Mouse (Mus musculus) ES-E14 (cell line): ENCODE measurements at regions not wholly inside any gene's neighbourhood (a gene's known extent, or its start where the extent isn't known, plus 50 kb on each side); places are given as distances from the start of the nearest gene placed in this dataset.

Experiments
- DNase-seq: peaks from one replicate; pipeline ENCODE4 v3.0.0-alpha.2; 2013; ENCODE audit warnings: low read depth, low spot score
- H3K27ac ChIP-seq: 2 replicates; pipeline ENCODE4 v1.5.1; 2012; ENCODE audit warnings: low read depth, mild to moderate bottlenecking, low read length, moderate library complexity, mixed read lengths; ENCODE audit not compliant: poor library complexity, insufficient read depth, severe bottlenecking
- H3K36me3 ChIP-seq: 2 replicates; pipeline ENCODE4 v1.6.1; 2012; ENCODE audit warnings: mild to moderate bottlenecking, low read length, moderate library complexity, mixed read lengths; ENCODE audit not compliant: control insufficient read depth, poor library complexity, insufficient read depth, severe bottlenecking
- H3K4me1 ChIP-seq, 2 experiments: fragments of 150-350 bp in 1 of 2; sonication (generic) in 1 of 2; 2 replicates each; pipeline ENCODE4 v1.6.1; 2012; ENCODE audit warnings: low read length in 2 of 2, mild to moderate bottlenecking in 1 of 2, mixed read lengths in 1 of 2; ENCODE audit not compliant: control insufficient read depth in 2 of 2, insufficient read depth in 2 of 2, poor library complexity in 1 of 2
- H3K4me3 ChIP-seq, 2 experiments: fragments of 150-350 bp in 1 of 2; sonication (generic) in 1 of 2; 2 replicates each; pipeline ENCODE4 v1.5.1; 2012; ENCODE audit warnings: low read length in 2 of 2, low read depth in 1 of 2, mild to moderate bottlenecking in 1 of 2, mixed read lengths in 1 of 2; ENCODE audit not compliant: insufficient read depth in 1 of 2, poor library complexity in 1 of 2, severe bottlenecking in 1 of 2
- H3K9ac ChIP-seq: 2 replicates; pipeline ENCODE4 v1.6.1; 2012; ENCODE audit warnings: low read depth, mild to moderate bottlenecking, low read length, mixed read lengths; ENCODE audit not compliant: poor library complexity, insufficient read depth, severe bottlenecking
- H3K9me3 ChIP-seq: fragments of 150-350 bp; sonication (generic); 2 replicates; pipeline ENCODE4 v1.6.1; 2012; ENCODE audit warnings: low read depth, mild to moderate bottlenecking, low read length; ENCODE audit not compliant: control insufficient read depth, insufficient read depth
- CHD2 ChIP-seq: IDR thresholded peaks from 2 replicates; pipeline ENCODE4 v1.6.1; 2014; ENCODE audit warnings: mild to moderate bottlenecking, low read depth, low read length, inconsistent platforms
- HCFC1 ChIP-seq: IDR thresholded peaks from 2 replicates; pipeline ENCODE4 v1.6.1; 2012; ENCODE audit warnings: low read length, inconsistent platforms, borderline replicate concordance; ENCODE audit not compliant: insufficient read depth
- MAFK ChIP-seq: IDR thresholded peaks from 2 replicates; pipeline ENCODE4 v1.6.1; 2014; ENCODE audit warnings: mild to moderate bottlenecking, low read depth, low read length, inconsistent platforms; ENCODE audit not compliant: insufficient read depth
- ZC3H11A ChIP-seq: IDR thresholded peaks from 2 replicates; pipeline ENCODE4 v1.6.1; 2012; ENCODE audit warnings: low read depth, mild to moderate bottlenecking, inconsistent platforms, low read length, borderline replicate concordance
- ZNF384 ChIP-seq: IDR thresholded peaks from 2 replicates; pipeline ENCODE4 v1.6.1; 2012; ENCODE audit warnings: low read depth, low read length, inconsistent platforms
- in situ Hi-C, 2 experiments: fragments of 600-800 bp; cut with MboI; formaldehyde crosslinking; loops; one replicate each; pipeline ENCODE4 v1.15.1; 2025; ENCODE audit warnings: low sequenced_read_pairs in 2 of 2, inconsistent platforms in 1 of 2; ENCODE audit not compliant: unreplicated experiment in 2 of 2

DNA sequence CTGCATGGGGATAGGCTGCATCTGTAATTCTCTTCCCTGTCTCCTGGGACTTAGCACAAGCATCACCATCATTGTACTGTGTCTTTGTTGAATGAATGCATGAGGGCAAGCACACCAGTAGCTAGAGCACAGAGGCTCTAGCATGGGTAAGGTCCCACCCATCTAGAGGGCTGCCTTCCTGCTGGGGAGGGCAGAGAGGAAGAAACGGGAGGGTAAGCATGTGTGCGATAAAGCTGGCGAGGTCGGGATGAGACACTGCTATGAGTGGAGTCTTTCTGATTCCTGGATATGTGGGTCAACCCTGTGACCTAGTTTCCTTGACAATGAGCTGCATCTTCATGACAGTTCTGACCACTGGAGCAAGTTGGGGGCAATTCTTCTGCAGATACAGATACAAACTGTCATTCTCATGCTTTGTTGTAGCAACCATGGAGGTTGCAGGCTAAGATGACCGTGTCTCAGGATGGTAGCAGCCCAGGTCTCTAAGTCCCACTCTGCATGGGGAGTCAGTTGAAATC lies 280.5 kb upstream of the Chd6 start:
- in situ Hi-C loops: no loop called here
- no peak for TF ChIP-seq CHD2
- no peak for TF ChIP-seq ZNF384
- TF ChIP-seq HCFC1: no peak
- TF ChIP-seq MAFK: no peak
- TF ChIP-seq ZC3H11A: no peak
- Histone ChIP-seq H3K27ac (no peak overlapping the region), H3K9ac (no peak overlapping the region), H3K4me1 (no peaks in the 10 kb centered on the region), H3K4me3 (no peak overlapping the region), H3K36me3 (no peaks in the 10 kb centered on the region), H3K9me3 (no peaks in the 10 kb centered on the region)
- no peak for DNase-seq

DNA sequence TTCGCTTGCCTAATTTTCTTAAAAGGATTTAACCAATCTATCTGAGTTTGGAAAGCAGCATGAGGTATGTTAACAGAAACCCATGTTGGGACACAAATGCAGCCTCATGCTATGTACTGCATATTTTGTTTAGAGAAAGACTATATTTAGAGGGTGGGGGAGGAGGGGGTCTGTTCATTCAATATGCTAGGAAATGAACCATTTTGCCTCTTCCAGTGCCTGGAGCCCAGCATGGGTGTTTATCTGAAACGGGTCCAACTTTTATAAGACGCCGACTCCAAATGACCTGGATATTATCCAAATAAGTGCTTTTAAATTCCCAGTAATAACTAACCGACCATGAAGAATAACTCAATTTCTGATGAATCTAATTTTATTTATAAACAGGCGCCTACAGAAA lies 278.2 kb upstream of the Chd6 start:
- DNase-seq: no peak
- no peaks in the 10 kb centered on the region for H3K4me1 ChIP-seq
- H3K4me3 ChIP-seq: no peak overlapping the region
- in situ Hi-C loops: no loop called here
- H3K36me3 ChIP-seq: no peaks in the 10 kb centered on the region
- no peaks in the 10 kb centered on the region for H3K9me3 ChIP-seq
- TF ChIP-seq HCFC1 (no peak), CHD2 (no peak)
- no peak overlapping the region for H3K27ac ChIP-seq
- no peak overlapping the region for H3K9ac ChIP-seq

GRCm38 (mm10) chr2:161382411-161382810 lies 273.5 kb upstream of the Chd6 start:
- TF ChIP-seq ZNF384: no peak
- no peak for TF ChIP-seq MAFK
- no peak for TF ChIP-seq ZC3H11A
- TF ChIP-seq HCFC1: no peak
- TF ChIP-seq CHD2: no peak
- no peaks in the 10 kb centered on the region for H3K36me3 ChIP-seq
- no peaks in the 10 kb centered on the region for H3K9me3 ChIP-seq
- DNase-seq: no peak
- no peak overlapping the region for H3K4me3 ChIP-seq
- H3K4me1 ChIP-seq: no peaks in the 10 kb centered on the region
- no peak overlapping the region for H3K27ac ChIP-seq
- in situ Hi-C loops: no loop called here
- H3K9ac ChIP-seq: no peak overlapping the region

GRCm38 (mm10) chr2:161378313-161378712 lies 269.4 kb upstream of the Chd6 start:
- Histone ChIP-seq H3K36me3 (no peaks in the 10 kb centered on the region), H3K27ac (no peak overlapping the region), H3K9me3 (no peaks in the 10 kb centered on the region), H3K4me1 (no peaks in the 10 kb centered on the region), H3K9ac (no peak overlapping the region), H3K4me3 (no peak overlapping the region)
- TF ChIP-seq CHD2 (no peak), MAFK (no peak), ZC3H11A (no peak), ZNF384 (no peak)
- in situ Hi-C loops: no loop called here
- DNase-seq: no peak

GRCm38 (mm10) chr2:161362325-161362724 lies 253.4 kb upstream of the Chd6 start:
- H3K4me1 ChIP-seq: no peaks in the 10 kb centered on the region
- no peak overlapping the region for H3K4me3 ChIP-seq
- DNase-seq: no peak
- no peaks in the 10 kb centered on the region for H3K9me3 ChIP-seq
- H3K27ac ChIP-seq: no peak overlapping the region
- TF ChIP-seq CHD2 (no peak), MAFK (no peak), HCFC1 (no peak), ZNF384 (no peak), ZC3H11A (no peak)
- in situ Hi-C loops: no loop called here
- no peaks in the 10 kb centered on the region for H3K36me3 ChIP-seq
- no peak overlapping the region for H3K9ac ChIP-seq
